Mouse (Mus musculus) ovary, postnatal 36 days (tissue): Measurements from ENCODE around the gene Snx30.
"Not testable (repeated sequence)": the region's sequence is repeated elsewhere in the genome, so short reads cannot be mapped to it uniquely, and the experiment has no call there.

Source experiments
- DNase-seq: peaks from one replicate; pipeline ENCODE4 v3.0.0; 2022; ENCODE audit warnings: low spot score, mixed read lengths

Gene Snx30

GRCm38 (mm10) chr4:59805181-59805967 is at the start of gene Snx30:
Gene Snx30 (plus strand): TSS chr4:59805840.
- peak; percentile 90 for DNase-seq

- peak; percentile 49 for DNase-seq
Measured at GRCm38 (mm10) chr4:59756332-59757082, 49.1 kb upstream of the Snx30 start.

- DNase-seq, result no peak
Measured at GRCm38 (mm10) chr4:59757452-59758435, 47.9 kb upstream of the Snx30 start.

- no peak for DNase-seq
Measured at GRCm38 (mm10) chr4:59760016-59760415, 45.6 kb upstream of the Snx30 start.

GRCm38 (mm10) chr4:59760636-59761364 is 44.8 kb upstream of the Snx30 start:
- DNase-seq, result peak; percentile 34

GRCm38 (mm10) chr4:59761365-59761729 is 44.3 kb upstream of the Snx30 start:
- no peak for DNase-seq

- DNase-seq, result no peak
Measured at GRCm38 (mm10) chr4:59764950-59765349, 40.7 kb upstream of the Snx30 start.

GRCm38 (mm10) chr4:59765385-59766005 is 40.1 kb upstream of the Snx30 start:
- no peak for DNase-seq

- no peak for DNase-seq
Measured at GRCm38 (mm10) chr4:59767717-59768116, 37.9 kb upstream of the Snx30 start.

GRCm38 (mm10) chr4:59772171-59772879 is 33.3 kb upstream of the Snx30 start:
- no peak for DNase-seq

GRCm38 (mm10) chr4:59777828-59778227 is 27.8 kb upstream of the Snx30 start:
- DNase-seq, result no peak

GRCm38 (mm10) chr4:59780568-59780967 is 25.1 kb upstream of the Snx30 start:
- no peak for DNase-seq

- DNase-seq, result no peak
Measured at GRCm38 (mm10) chr4:59782853-59783684, 22.6 kb upstream of the Snx30 start.

- DNase-seq, result peak; percentile 93
Measured at GRCm38 (mm10) chr4:59783685-59784279, 21.9 kb upstream of the Snx30 start.

- no peak for DNase-seq
Measured at GRCm38 (mm10) chr4:59785412-59785811, 20.2 kb upstream of the Snx30 start.

- peak; percentile 75 for DNase-seq
Measured at GRCm38 (mm10) chr4:59786661-59787060, 19.0 kb upstream of the Snx30 start.

GRCm38 (mm10) chr4:59787126-59787525 is 18.5 kb upstream of the Snx30 start:
- no peak for DNase-seq

GRCm38 (mm10) chr4:59789015-59789414 is 16.6 kb upstream of the Snx30 start:
- DNase-seq, result no peak

- DNase-seq, result not testable (repeated sequence)
Measured at GRCm38 (mm10) chr4:59793626-59794025, 12.0 kb upstream of the Snx30 start.
